Mouse (Mus musculus) CH12.LX (cell line): ENCODE data around the gene Nkx6-2. TPM values are rescaled to one million over a fixed set of nuclear protein-coding genes. Genes with fewer than 3 reads are reported as not detected.

Experiments used
- DNase-seq: peaks from one replicate; pipeline ENCODE4 v3.0.0-alpha.2; 2013; ENCODE audit errors: extremely low read depth
- H3K27ac ChIP-seq: 2 replicates; pipeline ENCODE4 v1.5.1; 2012; ENCODE audit warnings: low read depth, mild to moderate bottlenecking, control low read depth, moderate library complexity; ENCODE audit not compliant: insufficient read depth
- H3K27me3 ChIP-seq: replicated peaks from 2 replicates; pipeline ENCODE3; 2012; ENCODE audit warnings: inconsistent platforms
- H3K36me3 ChIP-seq, 2 experiments: replicated peaks in 1 of 2; 2 replicates each; pipeline versions ENCODE3 to v1.6.1; 2012; ENCODE audit warnings: inconsistent platforms in 1 of 2, low read length in 1 of 2, mild to moderate bottlenecking in 1 of 2, mixed read lengths in 1 of 2, moderate library complexity in 1 of 2; ENCODE audit not compliant: control insufficient read depth in 1 of 2, insufficient read depth in 1 of 2
- H3K4me1 ChIP-seq, 2 experiments: 2 replicates each; pipeline ENCODE4 v1.6.1; 2012; ENCODE audit warnings: inconsistent platforms in 1 of 2, moderate library complexity in 1 of 2; ENCODE audit not compliant: insufficient read depth in 2 of 2, control insufficient read depth in 1 of 2
- H3K4me2 ChIP-seq: 2 replicates; pipeline ENCODE4 v1.6.1; 2012; ENCODE audit warnings: low read depth, mild to moderate bottlenecking, control low read depth; ENCODE audit not compliant: poor library complexity, insufficient read depth, severe bottlenecking
- H3K4me3 ChIP-seq, 3 experiments: fragments of 150-350 bp in 1 of 3; sonication (generic) in 1 of 3; replicated peaks in 1 of 3; 2 replicates each; pipeline versions ENCODE3 to v1.5.1; 2011 to 2012; ENCODE audit warnings: low read depth in 2 of 3, low read length in 2 of 3, mild to moderate bottlenecking in 2 of 3, moderate library complexity in 2 of 3, control low read depth in 1 of 3, improper control_type of control experiment in 1 of 3, inconsistent platforms in 1 of 3, mixed read lengths in 1 of 3; ENCODE audit not compliant: poor library complexity in 1 of 3
- H3K79me2 ChIP-seq: replicated peaks from 2 replicates; pipeline ENCODE4 v1.6.1; 2012; ENCODE audit warnings: mild to moderate bottlenecking, moderate library complexity; ENCODE audit not compliant: control insufficient read depth, poor library complexity, insufficient read depth, severe bottlenecking; ENCODE audit errors: extremely low read depth
- H3K9ac ChIP-seq: 2 replicates; pipeline ENCODE4 v1.6.1; 2012; ENCODE audit warnings: low read depth, mild to moderate bottlenecking, control low read depth, moderate library complexity; ENCODE audit not compliant: insufficient read depth
- H3K9me3 ChIP-seq: replicated peaks from 2 replicates; pipeline ENCODE3; 2012; ENCODE audit warnings: low read length, inconsistent platforms, mixed read lengths
- BHLHE40 ChIP-seq: IDR thresholded peaks from 2 replicates; pipeline ENCODE4 v1.6.1; 2011; ENCODE audit warnings: mild to moderate bottlenecking, low read depth, low read length, improper control_type of control experiment
- CHD1 ChIP-seq: IDR thresholded peaks from 2 replicates; pipeline ENCODE4 v1.6.1; 2012; ENCODE audit warnings: low read depth, low read length, improper control_type of control experiment, inconsistent platforms
- CTCF ChIP-seq, 2 experiments: IDR thresholded peaks in 1 of 2; conservative IDR thresholded peaks in 1 of 2; 2 replicates each; pipeline ENCODE4 v1.5.1; 2011 to 2012; ENCODE audit warnings: low read depth in 2 of 2, low read length in 2 of 2, improper control_type of control experiment in 1 of 2, inconsistent platforms in 1 of 2, mild to moderate bottlenecking in 1 of 2, moderate library complexity in 1 of 2
- EP300 ChIP-seq: IDR thresholded peaks from 2 replicates; pipeline ENCODE4 v1.6.1; 2011; ENCODE audit warnings: low read length, improper control_type of control experiment
- ETS1 ChIP-seq: conservative IDR thresholded peaks from 2 replicates; pipeline ENCODE4 v1.6.1; 2012; ENCODE audit warnings: low read depth, mild to moderate bottlenecking, inconsistent platforms, low read length, improper control_type of control experiment, moderate library complexity
- GABPA ChIP-seq: IDR thresholded peaks from 2 replicates; pipeline ENCODE4 v1.6.1; 2012; ENCODE audit warnings: low read depth, low read length, improper control_type of control experiment, inconsistent platforms; ENCODE audit not compliant: insufficient replicate concordance
- HCFC1 ChIP-seq: IDR thresholded peaks from 2 replicates; pipeline ENCODE4 v1.6.1; 2012; ENCODE audit warnings: low read depth, mild to moderate bottlenecking, inconsistent platforms, low read length, improper control_type of control experiment
- IRF4 ChIP-seq: IDR thresholded peaks from 2 replicates; pipeline ENCODE4 v1.6.1; 2014; ENCODE audit warnings: low read depth, mild to moderate bottlenecking, inconsistent platforms, low read length, improper control_type of control experiment
- JUN ChIP-seq: IDR thresholded peaks from 2 replicates; pipeline ENCODE4 v1.6.1; 2011; ENCODE audit warnings: low read depth, mild to moderate bottlenecking, low read length, improper control_type of control experiment, moderate library complexity; ENCODE audit not compliant: insufficient read depth
- JUND ChIP-seq: conservative IDR thresholded peaks from 2 replicates; pipeline ENCODE4 v1.6.1; 2011; ENCODE audit warnings: low read depth, low read length, improper control_type of control experiment
- KAT2A ChIP-seq: IDR thresholded peaks from 2 replicates; pipeline ENCODE4 v1.6.1; 2012; ENCODE audit warnings: low read length, improper control_type of control experiment, inconsistent platforms; ENCODE audit not compliant: insufficient replicate concordance
- MAFK ChIP-seq: IDR thresholded peaks from 2 replicates; pipeline ENCODE4 v1.6.1; 2011; ENCODE audit warnings: low read length, improper control_type of control experiment; ENCODE audit not compliant: insufficient replicate concordance
- MAX ChIP-seq: IDR thresholded peaks from 2 replicates; pipeline ENCODE4 v1.6.1; 2011; ENCODE audit warnings: low read length, improper control_type of control experiment
- MAZ ChIP-seq: IDR thresholded peaks from 2 replicates; pipeline ENCODE4 v1.6.1; 2012; ENCODE audit warnings: low read depth, mild to moderate bottlenecking, inconsistent platforms, low read length, improper control_type of control experiment, moderate library complexity
- MEF2A ChIP-seq: IDR thresholded peaks from 2 replicates; pipeline ENCODE4 v1.6.1; 2014; ENCODE audit warnings: low read depth, mild to moderate bottlenecking, inconsistent platforms, low read length, improper control_type of control experiment, borderline replicate concordance
- MXI1 ChIP-seq: IDR thresholded peaks from 2 replicates; pipeline ENCODE4 v1.6.1; 2011; ENCODE audit warnings: mild to moderate bottlenecking, low read depth, low read length, improper control_type of control experiment
- POLR2AphosphoS2 ChIP-seq: IDR thresholded peaks from 2 replicates; pipeline ENCODE4 v1.6.1; 2011; ENCODE audit warnings: low read depth, low read length, improper control_type of control experiment
- RAD21 ChIP-seq: IDR thresholded peaks from 2 replicates; pipeline ENCODE4 v1.6.1; 2011; ENCODE audit warnings: low read depth, mild to moderate bottlenecking, low read length, improper control_type of control experiment, moderate library complexity
- RCOR1 ChIP-seq: conservative IDR thresholded peaks from 2 replicates; pipeline ENCODE4 v1.6.1; 2012; ENCODE audit warnings: low read depth, mild to moderate bottlenecking, inconsistent platforms, low read length, improper control_type of control experiment
- TCF12 ChIP-seq: IDR thresholded peaks from 2 replicates; pipeline ENCODE4 v1.6.1; 2014; ENCODE audit warnings: low read depth, mild to moderate bottlenecking, inconsistent platforms, low read length, improper control_type of control experiment
- UBTF ChIP-seq: IDR thresholded peaks from 2 replicates; pipeline ENCODE4 v1.6.1; 2012; ENCODE audit warnings: low read depth, mild to moderate bottlenecking, inconsistent platforms, low read length, improper control_type of control experiment, moderate library complexity
- USF1 ChIP-seq: IDR thresholded peaks from 2 replicates; pipeline ENCODE4 v1.6.1; 2014; ENCODE audit warnings: low read depth, mild to moderate bottlenecking, inconsistent platforms, low read length, improper control_type of control experiment
- USF2 ChIP-seq: conservative IDR thresholded peaks from 2 replicates; pipeline ENCODE4 v1.6.1; 2011; ENCODE audit warnings: low read depth, low read length, improper control_type of control experiment
- ZC3H11A ChIP-seq: IDR thresholded peaks from 2 replicates; pipeline ENCODE4 v1.6.1; 2012; ENCODE audit warnings: low read depth, mild to moderate bottlenecking, inconsistent platforms, low read length, improper control_type of control experiment
- ZMIZ1 ChIP-seq: IDR thresholded peaks from 2 replicates; pipeline ENCODE4 v1.6.1; 2012; ENCODE audit warnings: low read depth, mild to moderate bottlenecking, inconsistent platforms, low read length, improper control_type of control experiment
- dilution Hi-C: fragments of 300-500 bp; cut with MboI; formaldehyde crosslinking; loops from 2 replicates; pipeline ENCODE4 v1.14.3; 2020; ENCODE audit warnings: low sequenced_read_pairs; ENCODE audit not compliant: extremely low pct_unique_long_range_greater_than_20kb, extremely low pct_ligation_motif_present
- in situ Hi-C: fragments of 300-500 bp; cut with MboI; formaldehyde crosslinking; loops from 3 replicates; pipeline ENCODE4 v1.14.3; 2019; ENCODE audit warnings: low sequenced_read_pairs, low pct_ligation_motif_present, low pct_unique_long_range_greater_than_20kb, mixed read lengths
- polyA plus RNA-seq: library from polyadenylated mRNA; unstranded; fragments of >175 nt; gene quantifications from 2 replicates; pipeline ENCODE4 v1.2.1, GENCODE M21; 2012; ENCODE audit warnings: low read depth; ENCODE audit not compliant: insufficient read length
- total RNA-seq, 2 experiments: library from RNA; depleted of rRNA; stranded (reverse); fragments of 300-350 nt in 1 of 2; fragments of >200 nt in 1 of 2; gene quantifications; 2 replicates each; pipeline ENCODE4 v1.2.3; 2012 to 2014

Gene Nkx6-2
- total and polyA plus RNA-seq, 3 experiments, result not detected

DNA sequence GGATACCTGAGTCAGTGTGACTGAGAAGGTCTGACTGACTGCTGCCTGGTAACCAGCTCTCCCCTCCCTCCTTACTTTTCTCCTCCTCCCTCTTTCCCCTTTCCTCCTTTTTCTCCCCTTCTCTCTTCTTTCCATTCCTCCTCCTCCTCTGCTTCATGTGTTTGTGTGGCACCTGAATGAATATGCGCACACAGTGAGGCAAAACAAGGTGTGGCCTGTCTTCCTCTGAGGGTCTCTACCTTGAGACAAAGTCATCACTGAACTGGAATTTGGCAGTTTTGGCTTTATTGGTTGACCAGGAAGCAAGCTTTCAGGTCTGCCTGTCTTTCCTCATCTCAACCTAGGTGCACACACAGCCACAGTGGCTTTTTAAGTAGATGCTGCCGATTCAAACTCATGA is 45.8 kb downstream of the Nkx6-2 start:
- peaks cover 0 to 24% of the 10 kb centered on the region in 2 experiments for H3K36me3 ChIP-seq
- H3K9ac ChIP-seq, result no peak overlapping the region
- no peak overlapping the region for H3K4me2 ChIP-seq
- no peaks in the 10 kb centered on the region for H3K9me3 ChIP-seq
- H3K79me2 ChIP-seq, result no peaks in the 10 kb centered on the region
- no peak for TF ChIP-seq JUND
- no peak for TF ChIP-seq MXI1
- no peak for TF ChIP-seq GABPA
- TF ChIP-seq ETS1, result no peak
- TF ChIP-seq JUN, result no peak
- TF ChIP-seq MAX, result no peak
- no peak for TF ChIP-seq ZC3H11A
- TF ChIP-seq IRF4, result no peak
- no peak for TF ChIP-seq CTCF (conservative IDR thresholded peaks at IDR 0.05 in 1 of 2, IDR thresholded peaks at IDR 0.05 in 1 of 2; ENCODE audit: low read depth in 2 of 2, low read length in 2 of 2)
- TF ChIP-seq ZMIZ1, result no peak
- no peak for TF ChIP-seq RCOR1
- TF ChIP-seq MEF2A, result no peak
- no peak for TF ChIP-seq POLR2AphosphoS2
- TF ChIP-seq MAFK, result no peak
- no peak for TF ChIP-seq KAT2A
- dilution Hi-C loops (no loop called here), in situ Hi-C loops (no loop called here)
- no peak overlapping the region for H3K27ac ChIP-seq
- no peak overlapping the region for H3K4me3 ChIP-seq
- DNase-seq, result no peak
- H3K4me1 ChIP-seq, result peaks cover 0 to 5% of the 10 kb centered on the region in 2 experiments; a peak in 2 of 4 replicates
- H3K27me3 ChIP-seq, result no peaks in the 10 kb centered on the region

DNA sequence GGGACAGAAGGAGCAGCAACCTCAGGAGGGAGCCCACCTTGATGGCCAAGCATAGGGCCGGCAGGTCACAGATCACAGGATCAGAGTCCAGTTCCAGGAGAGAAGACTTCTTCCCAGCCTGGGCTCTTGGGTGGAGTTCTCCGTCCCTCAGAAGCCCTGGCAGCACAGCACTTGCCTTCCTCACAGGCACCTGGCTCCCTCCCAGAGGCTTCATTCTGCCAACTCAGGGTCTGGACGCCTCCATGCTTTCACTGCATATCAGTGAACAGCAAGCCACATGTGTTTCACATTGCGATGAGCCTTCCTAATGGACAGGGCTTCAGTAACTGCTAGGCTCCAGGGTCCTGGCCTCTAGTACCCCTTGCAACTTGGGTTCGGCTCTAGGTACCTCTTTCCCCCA is 46.3 kb downstream of the Nkx6-2 start:
- dilution Hi-C loops (no loop called here), in situ Hi-C loops (no loop called here)
- no peak overlapping the region for H3K4me3 ChIP-seq
- H3K9ac ChIP-seq, result no peak overlapping the region
- peaks cover 0 to 5% of the 10 kb centered on the region in 2 experiments; a peak in 2 of 4 replicates for H3K4me1 ChIP-seq
- H3K79me2 ChIP-seq, result no peaks in the 10 kb centered on the region
- H3K4me2 ChIP-seq, result no peak overlapping the region
- peaks cover 0 to 21% of the 10 kb centered on the region in 2 experiments for H3K36me3 ChIP-seq
- TF ChIP-seq UBTF, result no peak
- no peak for TF ChIP-seq CHD1
- TF ChIP-seq TCF12, result no peak
- TF ChIP-seq USF2, result no peak
- no peak for TF ChIP-seq JUN
- TF ChIP-seq POLR2AphosphoS2, result no peak
- no peak for TF ChIP-seq RAD21
- TF ChIP-seq IRF4, result no peak
- TF ChIP-seq HCFC1, result no peak
- TF ChIP-seq USF1, result no peak
- TF ChIP-seq MXI1, result no peak
- TF ChIP-seq BHLHE40, result no peak
- TF ChIP-seq EP300, result no peak
- no peak for TF ChIP-seq MAZ
- H3K27ac ChIP-seq, result no peak overlapping the region
- DNase-seq, result no peak
- no peaks in the 10 kb centered on the region for H3K9me3 ChIP-seq
- H3K27me3 ChIP-seq, result no peaks in the 10 kb centered on the region
